16 mouse cellular contexts compared by ENCODE assay signal in the genomic region with DNA sequence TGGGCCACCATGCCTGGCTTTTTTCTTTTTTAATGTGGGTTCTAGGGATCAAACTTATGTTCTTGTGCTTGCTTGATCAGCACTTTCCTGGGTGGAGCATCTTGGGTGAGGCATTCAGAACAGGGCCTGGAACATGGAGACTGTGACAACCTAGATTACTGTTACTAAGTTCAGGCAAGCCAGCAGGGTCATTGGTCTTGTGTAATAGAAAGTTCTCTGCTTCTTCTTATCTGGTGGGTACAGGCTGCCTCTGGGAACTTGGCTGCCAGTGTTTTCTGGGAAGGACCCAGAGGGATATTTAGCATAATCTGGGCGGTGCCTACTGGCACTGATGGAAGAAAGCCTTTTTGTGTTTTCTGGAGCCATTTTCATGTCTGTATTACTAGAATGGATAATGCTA.
"Had no signal": no experiment of that assay in that cellular context is flagged by ENCODE, and none has a peak within 500 bp of the region (broad histone marks: within the 10 kb centered on the region; RNA-seq: fewer than 3 reads in every experiment).

No protein-coding gene starts in this region.

- H3K36me3 ChIP-seq: limb, embryonic 13.5 days; midbrain, embryonic 10.5 days; neural tube, embryonic 15.5 days had no signal

- H3K9ac ChIP-seq: limb, embryonic 13.5 days; liver, embryonic 14.5 days; neural tube, embryonic 15.5 days had no signal

- DNase-seq: kidney, adult 2 months; kidney, postnatal 36 days; left cerebral cortex, postnatal 4 days; lung, adult 2 months; lung, postnatal 36 days; midbrain, embryonic 14.5 days; right cerebral cortex, adult 18-20 months; right cerebral cortex, postnatal 25 days; thymus, postnatal 4 days had no signal

- H3K4me2 ChIP-seq: limb, embryonic 13.5 days; neural tube, embryonic 15.5 days had no signal

- ATAC-seq: lung, postnatal 0 days had no signal

- H3K27ac ChIP-seq: kidney, postnatal 0 days; limb, embryonic 13.5 days; liver, embryonic 14.5 days; midbrain, embryonic 10.5 days; neural tube, embryonic 15.5 days had no signal

- H3K4me3 ChIP-seq: limb, embryonic 13.5 days; midbrain, embryonic 10.5 days; myocyte; neural tube, embryonic 15.5 days had no signal

- H3K27me3 ChIP-seq: limb, embryonic 13.5 days; neural tube, embryonic 15.5 days had no signal

- H3K9me3 ChIP-seq: limb, embryonic 13.5 days; midbrain, embryonic 10.5 days; neural tube, embryonic 15.5 days had no signal
